Mouse (Mus musculus) mesoderm, embryonic 11.5 days (tissue): ENCODE data around the gene Lrr1.
A peak's percentile ranks its signal among the peaks of the same experiment; 100 is the strongest.
"Not testable (repeated sequence)": the region's sequence is repeated elsewhere in the genome, so short reads cannot be mapped to it uniquely, and the experiment has no call there.

Source experiments
- DNase-seq: peaks from one replicate; pipeline ENCODE4 v3.0.0-alpha.2; 2012; ENCODE audit warnings: low read depth, low spot score

The Lrr1 gene

DNA sequence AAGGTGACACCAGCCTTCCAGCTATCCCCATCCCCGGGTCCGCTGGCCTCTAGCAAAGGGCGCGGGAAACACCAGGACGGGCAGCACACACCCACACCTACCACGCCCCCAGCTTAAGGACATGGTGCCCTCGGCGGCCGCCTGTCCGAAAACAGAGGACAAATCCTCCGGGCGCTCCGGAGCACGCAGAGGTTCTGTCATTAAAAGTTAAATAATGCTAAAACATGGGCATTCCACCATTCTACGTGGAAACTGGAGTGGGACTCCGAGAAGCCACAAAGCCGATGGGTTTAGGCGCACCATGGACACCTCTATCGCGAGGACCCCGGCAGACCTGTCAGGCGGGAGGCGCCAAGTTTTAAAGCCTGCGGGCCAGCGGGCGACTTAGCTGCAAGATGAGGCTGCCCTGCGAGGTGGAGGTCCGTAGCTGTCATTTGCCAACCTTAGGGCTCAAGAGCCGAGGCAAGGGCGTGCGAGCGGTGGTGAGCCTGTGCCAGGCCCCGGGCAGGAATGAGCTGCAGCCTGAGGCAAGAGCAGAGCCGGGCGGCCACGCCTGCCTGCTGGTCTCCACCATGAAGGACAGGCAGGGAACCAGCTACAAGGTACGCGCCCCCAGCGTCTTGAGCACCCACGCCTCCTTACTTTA is at the start of gene Lrr1:
Gene Lrr1 (plus strand): TSS at position 354 of the 646 bp plus-strand sequence.
- DNase-seq = peak; percentile 82

DNA sequence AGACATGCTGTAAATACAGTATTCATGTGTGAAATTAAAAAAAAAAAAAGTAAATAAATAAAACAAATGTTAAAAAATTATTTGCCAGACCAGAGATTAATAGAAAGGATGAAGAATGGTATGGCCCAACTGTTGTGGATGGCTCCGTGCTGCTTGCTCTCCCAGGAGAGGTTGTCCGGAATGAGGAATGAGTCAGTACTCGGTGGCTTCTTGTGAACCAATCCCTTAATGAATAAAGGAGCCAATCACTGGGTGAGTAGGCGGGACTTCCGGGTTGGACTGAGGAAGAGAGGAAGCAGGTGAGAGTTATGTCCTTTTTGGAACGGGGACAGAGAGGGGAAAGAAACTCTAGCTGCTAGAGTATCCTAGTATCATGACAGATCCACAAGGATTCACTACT is 48.7 kb upstream of the Lrr1 start:
- DNase-seq = no peak

GRCm38 (mm10) chr12:69122801-69123200 is 45.8 kb upstream of the Lrr1 start:
- DNase-seq = no peak

DNA sequence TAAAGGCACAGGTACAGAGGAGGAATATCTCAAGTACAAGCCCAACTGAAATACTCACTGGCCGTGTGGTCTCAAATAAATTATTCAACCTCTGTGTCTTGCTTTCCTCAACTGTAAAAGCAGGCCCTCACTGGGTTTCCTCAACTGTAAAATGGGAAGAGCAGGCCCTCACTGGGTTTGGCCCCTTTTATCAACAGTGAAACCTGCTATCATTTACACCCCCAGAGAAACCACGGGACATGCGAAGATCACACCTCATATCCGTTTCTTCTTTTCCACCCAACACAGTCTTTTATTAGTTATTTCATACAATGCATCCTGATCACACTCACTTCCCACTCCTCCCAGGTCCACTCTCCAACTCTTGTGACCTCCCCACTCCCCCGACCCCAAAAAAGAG is 43.5 kb upstream of the Lrr1 start:
- no peak for DNase-seq

GRCm38 (mm10) chr12:69127170-69127569 is 41.4 kb upstream of the Lrr1 start:
- DNase-seq = no peak

DNA sequence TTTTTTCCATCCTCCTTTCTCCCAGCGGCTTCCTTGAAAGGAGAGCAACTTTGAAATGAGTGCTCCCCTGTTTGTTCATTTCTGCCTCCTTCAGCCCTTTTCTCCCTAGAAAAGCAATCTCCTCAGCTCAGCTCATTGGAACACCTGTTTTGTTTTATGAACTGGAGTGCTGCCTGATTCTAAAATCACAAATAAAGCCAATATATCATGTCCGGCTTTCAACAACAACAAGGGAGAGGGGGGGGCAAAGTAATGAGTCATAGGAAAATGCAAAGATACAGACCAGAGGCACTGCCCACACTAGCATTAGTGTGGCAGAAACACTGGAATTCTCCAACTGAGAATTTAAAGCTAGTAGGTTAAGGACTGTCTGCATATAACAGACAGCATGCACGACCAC is 41.0 kb upstream of the Lrr1 start:
- DNase-seq = no peak

- DNase-seq = peak; percentile 11
Measured at GRCm38 (mm10) chr12:69129634-69130310, 38.8 kb upstream of the Lrr1 start.

DNA sequence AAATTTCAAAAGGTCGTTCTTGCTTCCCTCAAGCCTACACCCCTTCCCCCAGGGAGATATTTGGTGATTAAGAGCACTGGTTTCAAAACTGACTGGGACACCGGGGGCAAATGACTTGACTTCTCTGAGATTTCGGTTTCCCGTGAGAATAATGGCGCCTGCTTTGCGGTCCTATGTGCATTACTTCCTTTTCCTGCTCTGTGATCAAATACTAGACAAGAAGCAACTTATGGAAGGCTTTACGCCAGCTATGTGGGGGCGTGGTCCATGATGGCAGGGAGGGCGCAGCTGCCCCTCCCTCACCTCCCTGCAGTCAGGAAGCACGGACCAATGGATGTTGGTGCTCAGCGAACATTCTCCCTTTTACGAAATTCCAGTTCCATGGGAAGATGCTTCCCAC is 38.1 kb upstream of the Lrr1 start:
- DNase-seq = no peak

GRCm38 (mm10) chr12:69131267-69131666 is 37.3 kb upstream of the Lrr1 start:
- DNase-seq = no peak

DNA sequence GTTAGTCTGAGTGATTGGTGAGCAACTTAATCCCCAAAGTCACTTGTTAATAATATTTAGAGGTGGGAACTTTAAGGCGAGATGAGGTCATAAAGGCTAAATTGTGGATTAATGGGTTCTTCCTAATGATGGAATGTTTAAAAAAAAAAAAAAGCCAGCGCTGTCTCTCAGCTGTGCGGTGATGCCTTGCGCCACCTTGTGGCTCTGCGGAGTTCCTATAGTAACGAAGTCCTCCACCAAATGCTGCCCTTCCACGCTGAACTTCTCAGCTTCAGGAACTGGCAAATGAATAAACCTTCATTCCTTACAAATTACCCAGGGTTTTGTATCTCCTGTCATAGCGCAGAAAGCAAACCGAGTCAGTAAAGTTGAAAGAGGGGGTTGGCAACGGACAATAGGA is 36.6 kb upstream of the Lrr1 start:
- DNase-seq = peak; percentile 50

DNA sequence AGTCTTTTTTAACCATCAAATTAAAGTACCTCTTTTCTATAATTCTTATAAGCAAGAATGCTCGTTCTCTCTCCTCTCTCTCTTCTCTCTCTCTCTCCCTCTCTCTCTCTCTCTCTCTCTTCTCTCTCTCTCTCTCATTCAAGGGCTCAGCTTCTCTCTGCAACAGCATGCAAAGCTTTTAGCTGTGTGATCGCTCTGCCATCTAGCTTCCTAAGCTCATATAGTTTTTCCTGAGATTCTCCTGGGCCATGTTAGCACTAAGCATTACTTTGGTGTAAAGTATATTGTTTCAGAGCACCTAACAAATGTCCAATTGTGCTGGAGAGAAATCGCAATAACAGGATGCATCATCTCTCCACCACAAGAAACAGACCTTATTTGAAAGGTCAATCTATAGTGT is 29.4 kb upstream of the Lrr1 start:
- DNase-seq = no peak

DNA sequence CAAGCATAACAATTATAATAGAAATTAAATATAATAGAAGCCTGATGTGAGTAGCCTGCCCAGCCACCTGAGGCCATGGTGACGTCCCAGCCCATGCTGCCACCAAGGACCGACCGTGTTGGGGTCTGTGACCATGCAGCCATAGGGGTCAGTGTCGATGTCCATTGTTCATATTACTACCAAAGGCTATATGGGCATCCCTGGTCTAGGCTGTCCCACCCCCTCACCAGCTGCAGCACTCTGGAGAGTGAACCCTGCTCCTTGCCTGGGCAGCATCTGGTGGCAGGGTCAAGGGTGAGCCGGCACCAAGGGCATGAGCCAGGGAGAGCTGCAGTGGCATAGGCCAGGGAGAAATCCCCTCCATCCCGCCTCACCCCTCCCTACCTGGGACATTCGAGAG is 28.8 kb upstream of the Lrr1 start:
- DNase-seq = no peak

DNA sequence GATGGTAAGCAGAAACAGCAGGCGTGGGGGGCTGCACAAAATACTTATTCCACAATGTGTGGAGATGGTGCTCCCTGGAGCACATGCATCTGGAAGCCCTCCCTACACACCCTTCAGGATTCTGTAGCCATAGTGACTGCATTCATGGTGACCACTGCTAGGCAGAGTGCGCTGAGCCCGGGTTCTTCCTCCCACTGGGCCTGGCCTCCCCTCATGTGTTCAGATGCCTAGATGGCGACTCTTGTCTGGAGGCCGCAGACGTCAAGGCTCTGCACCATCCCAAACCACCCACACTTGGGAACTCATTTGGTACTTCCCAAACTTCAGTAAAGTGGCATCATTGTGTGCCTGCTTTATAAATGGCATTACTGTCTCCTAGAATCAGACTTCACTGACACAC is 25.2 kb upstream of the Lrr1 start:
- DNase-seq = no peak

DNA sequence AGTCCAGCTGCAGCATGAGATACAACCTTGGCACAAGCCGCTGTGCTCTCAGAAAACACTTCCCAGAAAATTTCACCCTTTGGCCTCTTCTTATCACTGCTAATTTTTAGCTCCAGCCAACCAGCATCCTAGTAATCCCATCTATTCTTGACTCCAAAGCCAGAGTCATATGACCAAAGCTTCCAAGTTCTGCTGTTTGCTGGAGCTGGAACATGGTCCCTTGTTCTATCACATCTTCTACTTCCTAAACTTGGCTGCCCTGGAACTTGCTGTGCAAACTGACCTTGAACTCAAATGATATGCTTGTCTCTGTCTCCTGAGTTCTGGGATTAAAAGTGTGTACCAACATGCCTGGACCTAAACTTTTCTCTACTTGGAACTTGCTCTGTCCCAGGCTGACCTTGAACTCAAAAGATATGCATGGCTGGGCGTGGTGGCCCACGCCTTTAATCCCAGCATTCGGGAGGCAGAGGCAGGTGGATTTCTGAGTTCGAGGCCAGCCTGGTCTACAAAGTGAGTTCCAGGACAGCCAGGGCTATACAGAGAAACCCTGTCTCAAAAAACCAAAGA is 21.4 kb upstream of the Lrr1 start:
- DNase-seq = no peak

DNA sequence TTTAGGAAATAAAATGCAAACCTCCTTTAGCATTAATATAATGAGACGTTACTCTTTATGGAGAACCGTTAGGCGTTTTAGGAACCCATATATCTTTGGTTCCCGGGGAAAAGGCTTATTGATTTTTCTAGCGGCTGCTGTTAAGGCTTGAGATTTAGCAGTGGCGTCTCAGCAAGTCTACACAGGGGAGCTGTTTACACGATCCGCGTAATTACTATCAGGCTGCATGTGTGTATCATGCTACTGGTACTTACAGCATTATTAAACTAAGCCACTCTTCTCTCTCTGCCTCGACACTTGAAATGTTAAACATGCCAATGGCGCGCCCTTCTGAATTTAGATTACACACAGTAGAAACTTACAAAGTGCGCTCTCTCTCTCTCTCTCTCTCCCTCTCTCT is 18.6 kb upstream of the Lrr1 start:
- no peak for DNase-seq

- DNase-seq = no peak
Measured at GRCm38 (mm10) chr12:69155923-69156322, 12.7 kb upstream of the Lrr1 start.

GRCm38 (mm10) chr12:69156436-69156835 is 12.2 kb upstream of the Lrr1 start:
- DNase-seq = no peak

DNA sequence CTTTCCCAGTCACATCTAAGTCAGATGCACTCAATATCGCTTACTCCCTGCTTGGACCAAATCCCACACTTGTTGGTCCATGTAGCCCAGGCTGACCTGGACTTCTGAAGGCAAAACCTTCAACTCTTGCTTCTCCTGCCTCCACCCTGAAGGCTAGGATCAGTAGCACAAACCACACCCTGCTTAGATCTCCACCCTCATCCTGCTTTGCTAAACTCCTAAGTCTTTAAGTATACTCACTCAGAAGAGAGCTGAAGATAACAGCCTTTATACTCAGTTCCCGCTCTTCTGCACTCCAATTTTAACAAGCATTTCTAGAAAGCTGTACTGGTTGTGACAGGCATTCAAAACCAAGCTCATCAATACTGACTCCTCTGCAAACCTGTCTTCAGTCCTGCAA is 11.5 kb upstream of the Lrr1 start:
- DNase-seq = no peak

DNA sequence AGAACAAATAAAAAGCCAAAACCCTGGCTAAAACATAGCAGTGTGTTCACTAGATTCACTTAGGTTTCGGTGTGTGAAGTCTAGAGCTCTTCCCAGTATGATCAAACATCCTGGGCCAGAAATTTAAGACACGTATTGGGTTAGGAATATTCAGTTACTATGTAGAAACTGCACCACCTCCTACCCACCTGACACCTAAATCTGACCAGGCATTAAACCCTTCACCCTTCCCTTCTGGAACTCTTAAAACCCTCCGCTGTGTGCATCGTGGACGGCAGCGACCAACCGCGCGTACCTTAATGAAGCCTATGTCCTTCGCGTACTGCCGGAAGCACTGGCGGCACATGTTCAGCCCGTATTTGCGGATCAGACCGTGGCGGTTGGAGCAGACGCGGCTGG is 10.2 kb upstream of the Lrr1 start:
- DNase-seq = no peak

DNA sequence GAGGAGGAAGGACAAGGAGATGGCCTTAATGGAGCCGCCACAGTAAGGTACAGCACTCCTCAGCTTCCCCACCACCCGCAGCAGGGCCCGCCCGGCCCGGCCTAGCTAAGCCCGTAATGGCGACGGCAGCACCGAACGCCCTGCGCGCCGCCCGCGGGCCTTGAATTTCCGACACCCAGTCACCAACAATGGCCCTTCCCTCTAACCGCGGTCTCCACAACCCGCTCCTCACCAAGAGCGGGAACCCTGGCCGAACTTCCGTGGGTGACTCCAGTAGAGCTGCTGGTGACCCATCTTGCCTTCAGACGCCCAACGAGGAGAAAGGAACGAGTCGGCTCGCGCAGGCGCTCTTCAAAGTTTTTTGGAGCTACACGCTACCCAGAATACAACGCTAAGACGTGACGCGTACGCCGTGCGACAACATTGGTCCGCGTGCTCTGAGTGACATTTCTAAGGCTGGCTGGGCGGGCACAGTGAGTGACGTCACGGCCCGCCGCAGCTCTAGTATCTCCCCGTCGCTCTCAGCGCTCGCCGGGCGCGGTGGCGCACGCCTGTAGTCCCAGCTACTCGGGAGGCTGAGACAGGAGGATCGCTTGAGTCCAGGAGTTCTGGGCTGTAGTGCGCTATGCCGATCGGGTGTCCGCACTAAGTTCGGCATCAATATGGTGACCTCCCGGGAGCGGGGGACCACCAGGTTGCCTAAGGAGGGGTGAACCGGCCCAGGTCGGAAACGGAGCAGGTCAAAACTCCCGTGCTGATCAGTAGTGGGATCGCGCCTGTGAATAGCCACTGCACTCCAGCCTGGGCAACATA is 9.6 kb upstream of the Lrr1 start, which contains the start of gene Rps29:
Gene Rps29 (minus strand): TSS at position 422 of the 813 bp plus-strand sequence.
- DNase-seq = peak; percentile 100

DNA sequence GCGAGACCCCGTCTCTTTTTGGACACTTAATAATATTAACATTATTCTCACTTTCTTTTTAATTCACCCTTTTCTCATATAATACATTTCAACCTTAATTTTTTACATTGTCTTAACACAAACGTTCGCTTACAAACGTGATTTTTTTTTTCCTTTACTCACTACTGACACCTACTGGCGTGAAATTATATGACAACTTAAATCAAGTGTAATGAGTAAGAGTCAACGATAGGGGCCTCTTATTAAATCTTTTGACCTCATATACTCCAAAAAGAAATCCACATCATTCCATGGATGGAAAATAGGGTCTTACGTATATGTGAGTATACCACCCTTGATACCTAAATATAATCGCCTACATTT is 9.1 kb upstream of the Lrr1 start:
- DNase-seq = peak; percentile 87

- DNase-seq = not testable (repeated sequence)
Measured at GRCm38 (mm10) chr12:69160677-69161076, 7.9 kb upstream of the Lrr1 start.
